Mouse (Mus musculus) granulocyte monocyte progenitor cell, adult 5-6 weeks (primary cell): ENCODE data around the gene Znrf1. TPM values are rescaled to one million over a fixed set of nuclear protein-coding genes. Genes with fewer than 3 reads are reported as not detected.
A peak's percentile ranks its signal among the peaks of the same experiment; 100 is the strongest.

Source experiments
- ATAC-seq: replicated peaks from 2 replicates; pipeline ENCODE4 v1.8.0; 2016; ENCODE audit warnings: mild to moderate bottlenecking, moderate TSS enrichment, inconsistent platforms; ENCODE audit not compliant: poor library complexity, severe bottlenecking
- total RNA-seq, 2 experiments: library from RNA; stranded (forward) in 1 of 2; stranded (reverse) in 1 of 2; fragments of 200-712, 200-1000 nt in 1 of 2; fragments of >200 nt in 1 of 2; fragmentation: Nextera tagmentation in 1 of 2; gene quantifications; 2 replicates each; pipeline ENCODE4 v1.2.3; 2014 to 2017

The Znrf1 gene
- total RNA-seq, 2 experiments from 2014 or later: 63.4 to 84.7 TPM

GRCm38 (mm10) chr8:111531191-111531590 lies 4.7 kb upstream of the Znrf1 start:
- no peak for ATAC-seq

GRCm38 (mm10) chr8:111531621-111532020 lies 4.3 kb upstream of the Znrf1 start:
- no peak for ATAC-seq

- no peak for ATAC-seq
Measured at GRCm38 (mm10) chr8:111533503-111533902, 2.4 kb upstream of the Znrf1 start.

GRCm38 (mm10) chr8:111535491-111535890 lies 406 bp upstream of the Znrf1 start:
- ATAC-seq: no peak

GRCm38 (mm10) chr8:111536978-111537764 lies 1.3 kb downstream of the Znrf1 start:
- no peak for ATAC-seq

GRCm38 (mm10) chr8:111537765-111538158 lies 1.9 kb downstream of the Znrf1 start:
- no peak for ATAC-seq

GRCm38 (mm10) chr8:111538194-111538593 lies 2.3 kb downstream of the Znrf1 start:
- peak; percentile 47 for ATAC-seq

GRCm38 (mm10) chr8:111539422-111540076 lies 3.7 kb downstream of the Znrf1 start:
- peak; percentile 55 for ATAC-seq

GRCm38 (mm10) chr8:111543712-111544380 lies 7.9 kb downstream of the Znrf1 start:
- ATAC-seq: no peak

GRCm38 (mm10) chr8:111545406-111546156 lies 9.7 kb downstream of the Znrf1 start:
- ATAC-seq: peak; percentile 61

- ATAC-seq: no peak
Measured at GRCm38 (mm10) chr8:111547144-111547543, 11.2 kb downstream of the Znrf1 start.

- no peak for ATAC-seq
Measured at GRCm38 (mm10) chr8:111548201-111548600, 12.3 kb downstream of the Znrf1 start.

- ATAC-seq: 0 out of 2 replicates have a peak, but pooled peaks have one; percentile 18
Measured at GRCm38 (mm10) chr8:111550002-111550870, 14.3 kb downstream of the Znrf1 start.

GRCm38 (mm10) chr8:111551511-111552130 lies 15.7 kb downstream of the Znrf1 start:
- ATAC-seq: peak; percentile 92

- peak; percentile 80 for ATAC-seq
Measured at GRCm38 (mm10) chr8:111561824-111562223, 25.9 kb downstream of the Znrf1 start.

GRCm38 (mm10) chr8:111562274-111562803 lies 26.4 kb downstream of the Znrf1 start:
- peak; percentile 77 for ATAC-seq

GRCm38 (mm10) chr8:111563075-111563474 lies 27.2 kb downstream of the Znrf1 start:
- no peak for ATAC-seq

GRCm38 (mm10) chr8:111563687-111564086 lies 27.8 kb downstream of the Znrf1 start:
- ATAC-seq: no peak

- no peak for ATAC-seq
Measured at GRCm38 (mm10) chr8:111564093-111564492, 28.2 kb downstream of the Znrf1 start.
